Mouse (Mus musculus): Measurements from ENCODE around the gene Akr1c12.
"Not testable (repeated sequence)": the region's sequence is repeated elsewhere in the genome, so short reads cannot be mapped to it uniquely, and the experiment has no call there.

Akr1c12 gene

GRCm38 (mm10) chr13:4279284-4279683 is at the start of gene Akr1c12:
Gene Akr1c12 (minus strand): TSS chr13:4279433.
- no peak for DNase-seq (ENCODE audit: extremely low read depth, low read depth)

DNA sequence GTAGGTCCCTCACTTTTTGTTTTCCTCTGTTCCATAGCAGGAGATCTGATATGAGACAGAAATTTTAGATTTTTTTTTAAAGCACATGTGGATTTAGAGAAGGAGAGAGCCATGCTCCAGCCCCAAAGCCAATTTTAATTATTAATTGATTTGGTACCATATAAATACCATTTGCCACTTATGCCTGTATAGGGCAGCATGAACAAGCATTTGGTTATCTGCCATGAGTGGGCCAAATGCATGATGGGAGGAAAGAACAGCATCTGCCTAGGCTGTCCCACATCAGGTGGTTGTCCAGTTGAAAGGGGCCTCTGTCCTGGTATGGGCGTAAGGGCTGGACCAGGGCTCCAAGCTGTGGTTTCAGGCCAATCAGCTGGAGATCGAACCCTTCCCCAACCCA is 39.5 kb upstream of the Akr1c12 start:
- DNase-seq (ENCODE audit: extremely low read depth, low read depth): no peak

- no peak for DNase-seq (ENCODE audit: extremely low read depth, low read depth)
Measured at GRCm38 (mm10) chr13:4313907-4314306, 34.7 kb upstream of the Akr1c12 start.

- no peak for DNase-seq (ENCODE audit: extremely low read depth, low read depth)
Measured at GRCm38 (mm10) chr13:4304861-4305565, 25.8 kb upstream of the Akr1c12 start.

DNA sequence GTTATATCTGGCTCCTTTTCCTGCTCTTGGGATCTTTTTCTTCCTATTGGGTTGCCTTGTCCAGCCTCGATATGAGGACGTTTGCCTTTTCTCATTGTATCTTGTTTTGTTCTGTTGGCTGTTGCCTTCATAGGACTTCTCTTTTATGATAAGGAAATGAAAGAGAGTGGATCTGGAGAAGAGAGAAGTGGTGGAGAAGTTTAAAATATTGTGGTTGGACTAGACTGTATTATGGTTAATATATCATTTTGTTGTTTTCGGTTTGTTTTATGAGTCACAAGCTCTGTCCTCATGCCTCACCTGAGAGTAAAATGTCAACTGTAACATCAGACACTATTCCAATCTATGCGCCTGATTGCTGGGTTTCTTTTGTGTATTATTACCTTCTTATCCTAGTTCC is 17.8 kb upstream of the Akr1c12 start:
- DNase-seq (ENCODE audit: extremely low read depth, low read depth): no peak

- DNase-seq (ENCODE audit: extremely low read depth, low read depth): no peak
Measured at GRCm38 (mm10) chr13:4281471-4282412, 2.5 kb upstream of the Akr1c12 start.

DNA sequence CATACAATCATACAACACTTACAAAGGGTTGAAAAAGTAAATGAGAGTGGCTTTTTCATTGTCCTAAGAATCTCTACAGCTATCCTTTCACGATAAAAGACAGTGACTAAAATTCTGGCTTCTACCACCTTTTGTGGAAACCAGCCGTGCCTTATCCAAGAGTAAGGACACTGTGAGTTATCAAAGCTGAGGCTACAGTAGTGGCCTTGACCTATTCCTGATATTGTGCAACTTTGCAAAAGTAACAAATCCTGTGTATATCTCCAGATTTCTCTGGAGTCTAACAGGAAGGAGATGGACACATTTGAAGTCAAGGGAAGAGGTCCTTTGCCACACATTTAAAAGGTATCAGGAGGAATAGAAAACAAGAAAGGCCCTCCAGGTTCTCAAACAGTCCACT is 1.7 kb downstream of the Akr1c12 start:
- no peak for DNase-seq (ENCODE audit: extremely low read depth, low read depth)

GRCm38 (mm10) chr13:4270860-4271259 is 8.4 kb downstream of the Akr1c12 start:
- no peak for DNase-seq (ENCODE audit: extremely low read depth, low read depth)

- not testable (repeated sequence) for DNase-seq (ENCODE audit: extremely low read depth, low read depth)
Measured at GRCm38 (mm10) chr13:4265455-4265854, 13.8 kb downstream of the Akr1c12 start.

DNA sequence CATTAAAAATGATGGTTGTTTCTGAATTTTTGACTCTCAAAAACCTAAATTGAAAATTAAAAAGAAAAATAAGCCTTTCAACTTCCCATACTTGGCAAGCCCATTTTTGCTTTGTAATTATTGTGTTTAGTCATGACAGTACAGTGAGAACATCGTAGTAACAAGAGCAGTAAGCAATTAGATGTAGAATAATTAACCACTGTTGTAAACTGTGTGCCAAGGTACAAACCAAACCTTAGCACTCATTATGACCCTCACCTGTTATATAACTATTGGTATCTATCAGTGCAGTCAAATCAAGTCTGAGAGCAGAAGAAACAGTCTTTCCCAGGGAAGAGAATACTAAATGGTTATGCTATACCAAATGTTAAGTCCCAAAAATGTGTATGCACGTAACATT is 14.2 kb downstream of the Akr1c12 start:
- DNase-seq (ENCODE audit: extremely low read depth, low read depth): no peak

- no peak for DNase-seq (ENCODE audit: extremely low read depth, low read depth)
Measured at GRCm38 (mm10) chr13:4264612-4265011, 14.6 kb downstream of the Akr1c12 start.

GRCm38 (mm10) chr13:4257349-4257748 is 21.9 kb downstream of the Akr1c12 start:
- no peak for DNase-seq (ENCODE audit: extremely low read depth, low read depth)

DNA sequence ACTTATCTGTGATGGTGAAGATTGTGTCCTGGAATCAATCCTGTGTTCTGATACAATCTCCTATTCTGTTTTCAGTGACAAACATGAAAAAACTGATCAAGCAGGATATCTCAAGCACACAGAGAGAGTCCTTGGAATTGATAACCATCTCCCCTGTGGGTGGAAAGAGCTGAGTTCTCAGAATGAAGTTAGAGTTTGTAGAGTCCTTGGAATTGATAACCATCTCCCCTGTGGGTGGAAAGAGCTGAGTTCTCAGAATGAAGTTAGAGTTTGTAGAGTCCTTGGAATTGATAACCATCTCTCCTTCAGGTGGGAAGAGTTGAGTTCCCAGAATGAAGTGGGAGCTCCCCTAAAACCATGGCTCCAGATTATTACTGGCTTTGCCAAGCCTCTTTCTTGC is 22.3 kb downstream of the Akr1c12 start:
- DNase-seq (ENCODE audit: extremely low read depth, low read depth): not testable (repeated sequence)

- DNase-seq (ENCODE audit: extremely low read depth, low read depth): no peak
Measured at GRCm38 (mm10) chr13:4249347-4249746, 29.9 kb downstream of the Akr1c12 start.

DNA sequence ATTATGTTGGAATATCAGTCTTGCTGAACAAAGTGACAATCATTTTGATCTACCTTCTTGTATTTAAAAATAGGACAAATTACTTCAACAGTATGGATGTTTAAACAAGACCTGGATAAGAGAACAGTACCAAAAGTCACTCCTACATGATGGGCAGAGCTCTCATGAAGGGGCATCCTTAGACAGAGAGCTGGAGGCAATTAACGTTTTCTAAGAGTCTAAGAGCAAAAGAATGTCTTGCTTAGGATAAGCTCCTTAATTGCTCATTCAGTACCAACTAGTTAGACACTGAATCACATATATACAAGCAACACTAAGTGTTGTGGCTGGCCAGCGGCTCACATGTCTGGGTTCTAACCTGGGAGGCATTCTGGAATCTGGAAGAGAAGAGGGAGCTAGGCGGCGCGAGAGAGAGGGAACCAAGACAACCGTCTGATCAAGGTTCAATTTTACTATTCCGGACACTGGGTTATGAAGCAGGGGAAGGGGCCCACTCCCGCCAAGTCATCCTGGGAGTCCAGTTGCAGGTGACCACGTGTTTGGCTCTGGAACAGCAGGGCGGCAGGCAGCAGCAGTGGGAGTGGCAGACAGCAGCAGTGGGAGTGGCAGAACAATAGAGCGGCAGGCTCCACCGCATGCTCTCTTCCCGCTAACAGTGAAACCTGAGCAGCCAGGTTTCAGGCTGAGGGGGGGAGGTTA is 34.2 kb downstream of the Akr1c12 start:
- DNase-seq (ENCODE audit: extremely low read depth, low read depth): no peak

- no peak for DNase-seq (ENCODE audit: extremely low read depth, low read depth)
Measured at GRCm38 (mm10) chr13:4233536-4234172, 45.6 kb downstream of the Akr1c12 start.

GRCm38 (mm10) chr13:4233135-4233534 is 46.1 kb downstream of the Akr1c12 start:
- no peak for DNase-seq (ENCODE audit: extremely low read depth, low read depth)

GRCm38 (mm10) chr13:4230841-4231623 is 48.2 kb downstream of the Akr1c12 start:
- no peak for DNase-seq (ENCODE audit: extremely low read depth, low read depth)

DNA sequence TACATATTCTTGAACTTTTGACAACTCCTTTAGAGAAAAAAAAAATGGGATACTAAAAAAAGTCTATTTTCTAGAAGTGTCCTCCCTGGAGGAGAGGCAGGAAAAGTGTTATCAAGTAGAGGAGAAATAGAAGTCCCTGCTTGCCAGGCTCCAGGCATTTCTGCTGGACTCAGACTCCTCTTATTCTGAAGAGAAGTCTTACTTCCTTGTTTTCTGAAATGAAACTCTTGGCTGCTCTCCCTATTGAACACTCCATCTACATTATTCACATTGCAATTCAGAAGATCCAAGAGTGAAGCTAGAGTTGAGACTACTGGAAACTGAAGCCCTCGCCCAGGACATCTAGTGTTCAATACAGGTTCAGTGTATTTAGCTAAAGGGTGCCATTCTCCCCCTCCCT is 50.8 kb downstream of the Akr1c12 start, which contains the start of gene Akr1c19:
Akr1c19 (plus strand) TSS at position 260 of the 400 bp plus-strand sequence.
- DNase-seq (ENCODE audit: extremely low read depth, low read depth): no peak
